Comparison of ENCODE assay signal across 9 mouse cellular contexts in the genomic region with DNA sequence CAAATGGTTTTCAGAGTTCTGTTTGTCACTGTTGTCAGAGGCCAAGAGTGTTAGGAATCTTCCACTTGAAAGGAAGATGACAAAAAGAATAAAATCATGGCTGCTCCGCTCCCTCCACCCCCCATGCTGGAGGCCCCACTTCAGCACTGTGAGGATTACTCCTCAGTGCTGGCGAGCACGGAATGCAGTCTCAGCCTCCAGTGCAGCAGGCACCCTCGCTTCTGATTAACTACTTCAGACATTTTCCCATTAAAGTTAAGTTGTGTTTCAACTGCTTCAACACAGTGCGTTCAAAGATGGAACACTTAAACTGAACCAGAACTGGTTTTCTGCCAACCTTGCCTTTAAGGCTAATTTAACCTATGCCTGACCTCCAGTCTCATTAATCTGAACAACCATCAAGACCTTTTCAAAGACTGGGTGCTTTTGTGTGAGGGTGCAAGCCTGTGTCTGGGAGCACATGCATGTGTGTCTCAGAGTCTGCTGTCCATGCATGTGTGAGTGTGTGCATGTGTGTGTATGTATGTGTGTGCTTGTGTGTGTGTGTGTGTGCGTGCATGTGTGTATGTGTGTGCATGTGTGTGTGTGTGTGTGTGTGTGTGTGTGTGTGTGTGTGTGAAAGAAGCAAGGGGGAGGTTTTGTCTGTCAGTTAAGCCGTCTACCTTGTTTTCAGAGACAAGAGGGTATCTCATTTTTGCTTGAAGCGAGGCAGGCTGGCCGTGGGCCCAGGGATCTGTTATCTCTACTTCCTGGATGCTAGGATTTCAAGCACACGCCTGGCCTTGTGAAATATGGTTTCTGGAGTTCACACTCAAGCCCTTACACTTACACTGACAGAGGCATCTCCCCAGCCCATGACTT. TPM values are rescaled to one million over a fixed set of nuclear protein-coding genes. Genes with fewer than 3 reads are reported as not detected.
A peak's percentile ranks its signal among the peaks of the same experiment; 100 is the strongest.
DNase-seq lines count a peak whose midpoint lies in the region; ATAC-seq and TF ChIP-seq lines count a peak whose summit lies in the region.
"Had no signal": no experiment of that assay in that cellular context is flagged by ENCODE, and none has a peak within 500 bp of the region (broad histone marks: within the 10 kb centered on the region; RNA-seq: fewer than 3 reads in every experiment).

No protein-coding gene starts in this region.

- H3K36me3 ChIP-seq in intestine, embryonic 15.5 days = no peaks in the 10 kb centered on the region

- no peaks in the 10 kb centered on the region for H3K9me3 ChIP-seq in intestine, embryonic 15.5 days

- peak; percentile 14 to 31 for DNase-seq in adrenal gland, postnatal 36 days
- peak; percentile 47 for DNase-seq in lung, postnatal 10 days
- DNase-seq in cerebellum, adult 11-12 months = no peak
- DNase-seq in cerebellum, postnatal 4 days (ENCODE audit: low spot score in 2 of 2) = no peak
- no peak for DNase-seq in layer of hippocampus, postnatal 36 days
- no peak for DNase-seq in gastrocnemius, postnatal 14 days

- H3K9ac ChIP-seq in intestine, embryonic 15.5 days = no peak overlapping the region

- WGBS in intestine, embryonic 15.5 days = 37% methylated on average over 10 of the region's 10 CpGs

- 0 out of 2 replicates have a peak, but pooled peaks have one; percentile 20 for ATAC-seq in intestine, embryonic 15.5 days

- no peak for TF ChIP-seq CTCF in embryonic fibroblast, embryonic 13.5 days (IDR thresholded peaks at IDR 0.05; ENCODE audit: borderline replicate concordance, insufficient read depth, low read length)

- H3K4me2 ChIP-seq in intestine, embryonic 15.5 days (replicated peaks) = no peak overlapping the region

- peak overlapping the region; percentile 98 for H3K27ac ChIP-seq in embryonic fibroblast, embryonic 13.5 days (ENCODE audit: insufficient read depth, low read length)
- peak overlapping the region; percentile 27; the same call in 1 of the 2 replicates for H3K27ac ChIP-seq in intestine, embryonic 15.5 days
- H3K27ac ChIP-seq: heart, adult 2 months had no signal

- H3K4me3 ChIP-seq in embryonic fibroblast, embryonic 13.5 days (ENCODE audit: insufficient read depth, low read length) = no peak overlapping the region
- no peak overlapping the region for H3K4me3 ChIP-seq in intestine, embryonic 15.5 days (replicated peaks)
- H3K4me3 ChIP-seq: heart, adult 2 months had no signal

- intact Hi-C loops in gastrocnemius, postnatal 14 days (cut with DNase I; ENCODE audit: low total_unique reads) = no loop called here

- TF ChIP-seq POLR2A in embryonic fibroblast, embryonic 13.5 days (IDR thresholded peaks at IDR 0.05; ENCODE audit: low read depth, low read length) = no peak

- H3K27me3 ChIP-seq in intestine, embryonic 15.5 days (replicated peaks) = no peaks in the 10 kb centered on the region

- H3K4me1 ChIP-seq in embryonic fibroblast, embryonic 13.5 days (ENCODE audit: control insufficient read depth, insufficient read depth, low read length) = peaks cover 24% of the 10 kb centered on the region
- H3K4me1 ChIP-seq in intestine, embryonic 15.5 days (replicated peaks) = peaks cover 33% of the 10 kb centered on the region

RNA-seq across cellular contexts. Expression of a gene that starts 51.2 kb away (rescaled TPM):
- 10 to 100 TPM; 10.3 to 12.7 TPM for total RNA-seq in adrenal gland, postnatal 36 days (2021)
- polyA plus RNA-seq in embryonic fibroblast, embryonic 13.5 days (2011; ENCODE audit: insufficient read length, low read depth, missing spikeins) = 10.9 and 20.5 TPM in 2 replicates
- 11.4 and 11.7 TPM in 2 replicates for polyA plus RNA-seq in intestine, embryonic 15.5 days (2015; fragmentation: Nextera tagmentation; extraction: Ambion mirVana)
- 10 to 100 TPM; 63.3 to 67.5 TPM for total RNA-seq in layer of hippocampus, postnatal 36 days (2021)
- total RNA-seq in gastrocnemius, postnatal 14 days (2021) = 1 to 10 TPM; 2.8 to 3.4 TPM

Comparison
In these comparisons a context has a peak if more than half of its experiments do, and no peak if none do; other contexts are left out.
1. DNase-seq: peak in adrenal gland, postnatal 36 days (2 of 2) and lung, postnatal 10 days (single experiment); none in cerebellum, adult 11-12 months (single experiment), cerebellum, postnatal 4 days (0 of 2), layer of hippocampus, postnatal 36 days (0 of 2) and gastrocnemius, postnatal 14 days (single experiment).
2. RNA of a gene that starts 51.2 kb away (total RNA-seq): 63.3 to 67.5 TPM in layer of hippocampus, postnatal 36 days; 10.3 to 12.7 TPM in adrenal gland, postnatal 36 days and 2.8 to 3.4 TPM in gastrocnemius, postnatal 14 days; every median in the first group is over 4 times any median in the second.